Mouse (Mus musculus) lung, postnatal 14 days (tissue): ENCODE results near the gene Ranbp9.
A peak's percentile ranks its signal among the peaks of the same experiment; 100 is the strongest.
"Not testable (repeated sequence)": the region's sequence is repeated elsewhere in the genome, so short reads cannot be mapped to it uniquely, and the experiment has no call there.

Source experiments
- DNase-seq: peaks from one replicate; pipeline ENCODE4 v3.0.0; 2021

Gene Ranbp9

DNA sequence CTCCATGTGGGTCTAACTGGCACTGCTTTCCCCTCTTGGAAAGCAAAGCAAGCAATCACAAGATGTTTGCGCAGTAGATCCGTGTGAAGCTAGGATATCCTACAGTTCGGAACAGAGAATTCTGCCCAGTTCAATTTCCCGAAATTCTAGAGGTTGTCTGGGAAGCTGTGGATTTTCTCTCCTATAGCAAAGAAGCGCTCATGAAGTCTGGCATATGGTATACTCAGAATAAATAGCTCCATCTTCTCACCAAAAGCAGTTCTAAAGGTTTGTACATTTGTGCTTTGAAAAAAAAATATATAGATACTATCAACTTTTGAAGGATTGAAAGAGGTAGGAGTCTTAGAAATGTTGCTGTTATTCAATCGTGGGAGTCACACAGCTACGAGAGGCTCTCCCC lies 14.6 kb upstream of the Ranbp9 start:
- DNase-seq: no peak

DNA sequence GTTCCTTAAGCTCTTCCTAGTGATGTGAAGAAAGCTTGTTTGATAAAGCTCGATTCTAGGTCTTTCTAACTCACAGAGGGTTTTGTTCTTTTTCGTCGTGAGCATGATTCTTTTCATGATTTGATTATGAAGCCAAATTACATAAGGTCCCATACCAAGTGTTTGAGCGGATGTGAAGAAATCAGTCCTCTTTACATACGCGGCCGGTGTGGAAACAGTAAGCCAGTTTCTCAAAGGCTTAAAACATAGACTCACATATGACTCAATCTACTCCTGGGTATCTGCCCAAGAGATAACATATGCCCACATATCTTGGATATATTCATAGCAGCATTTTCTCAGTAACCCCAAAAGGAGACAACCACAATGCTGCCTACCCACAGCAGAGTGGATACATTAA lies 12.6 kb upstream of the Ranbp9 start:
- no peak for DNase-seq

DNA sequence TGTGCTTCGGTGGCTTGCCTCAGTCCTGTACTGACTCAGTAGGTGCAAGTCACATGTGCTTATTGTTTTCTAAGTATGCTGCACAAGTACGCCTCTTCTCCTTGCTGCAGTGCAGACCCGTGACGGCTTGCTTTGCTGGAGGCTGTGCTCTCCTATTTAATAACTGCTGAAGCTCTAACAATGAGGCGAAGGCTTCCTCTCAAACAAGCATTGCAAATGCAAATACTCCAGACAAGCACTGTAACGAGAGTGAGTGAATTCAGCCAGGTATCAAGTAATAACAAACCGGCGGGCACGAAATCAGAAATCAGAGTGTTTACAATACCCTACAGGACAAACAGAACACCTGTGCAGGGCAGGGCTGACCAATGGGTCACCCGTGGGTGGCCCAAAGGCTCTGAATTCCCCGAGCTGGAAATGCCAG lies 12.0 kb upstream of the Ranbp9 start:
- peak; percentile 11 for DNase-seq

DNA sequence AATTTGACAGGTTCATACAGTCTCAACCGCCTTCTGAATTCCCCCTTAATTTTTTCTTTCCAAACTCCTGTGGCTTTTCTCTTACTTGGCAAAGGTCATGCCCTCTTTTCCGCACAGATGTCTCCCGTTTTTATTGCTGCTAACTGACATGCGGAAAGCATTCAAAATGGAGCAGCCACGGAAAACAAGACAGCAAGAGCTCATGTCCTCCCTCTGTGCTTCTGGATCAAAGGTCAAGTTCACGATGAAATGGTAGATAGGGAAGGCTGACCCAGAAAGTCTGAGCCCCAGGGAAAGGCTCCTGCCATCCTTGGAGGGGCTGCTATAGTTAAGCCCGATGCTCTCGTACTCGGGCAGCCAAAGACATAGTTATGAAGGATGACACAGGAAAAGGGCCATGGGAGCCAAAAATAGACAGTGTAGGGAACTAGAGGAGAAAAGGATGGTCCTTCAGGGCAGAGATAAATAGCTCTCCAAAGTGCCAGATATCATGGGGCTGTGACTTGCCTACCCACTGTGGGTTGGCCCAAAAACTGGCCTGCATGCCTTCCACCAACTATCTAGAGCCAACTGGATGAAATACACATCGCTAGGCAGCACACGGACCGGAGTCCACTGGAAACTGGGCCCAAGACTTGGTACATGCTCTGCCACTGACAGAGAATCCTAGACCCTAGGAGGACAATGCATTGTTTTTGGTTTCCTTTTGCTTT lies 5.6 kb upstream of the Ranbp9 start:
- no peak for DNase-seq

DNA sequence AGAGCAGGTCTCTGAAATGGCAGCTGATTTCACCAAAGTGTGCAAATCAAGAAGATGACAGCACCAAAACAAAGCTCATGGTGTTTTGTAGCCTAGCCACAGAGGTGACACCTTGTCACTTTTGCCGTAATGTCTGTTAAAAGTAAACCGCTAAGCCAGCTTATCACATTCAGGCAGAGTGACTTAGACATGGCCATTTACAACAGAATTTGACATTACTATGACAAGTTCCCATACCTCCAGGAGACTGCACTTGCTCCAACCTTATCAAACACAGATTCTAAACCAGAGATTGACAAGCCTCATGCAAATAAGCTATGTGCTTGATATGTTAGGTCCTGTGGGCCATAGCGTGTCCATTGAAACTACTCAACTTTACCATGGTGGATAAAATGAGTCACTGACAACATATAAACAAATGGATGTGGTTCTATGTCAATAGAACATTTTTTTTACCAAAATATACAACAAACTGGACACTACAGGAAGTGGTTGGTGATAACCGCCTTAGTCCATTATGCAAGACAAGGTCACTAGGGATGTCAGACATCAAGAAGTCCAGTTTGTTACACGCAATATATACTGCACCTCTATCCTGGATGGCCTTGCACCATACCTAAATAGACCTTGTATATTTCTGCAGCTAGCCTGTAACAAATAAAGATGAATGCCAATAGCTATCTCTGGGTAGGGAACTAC lies 4.3 kb upstream of the Ranbp9 start:
- no peak for DNase-seq

DNA sequence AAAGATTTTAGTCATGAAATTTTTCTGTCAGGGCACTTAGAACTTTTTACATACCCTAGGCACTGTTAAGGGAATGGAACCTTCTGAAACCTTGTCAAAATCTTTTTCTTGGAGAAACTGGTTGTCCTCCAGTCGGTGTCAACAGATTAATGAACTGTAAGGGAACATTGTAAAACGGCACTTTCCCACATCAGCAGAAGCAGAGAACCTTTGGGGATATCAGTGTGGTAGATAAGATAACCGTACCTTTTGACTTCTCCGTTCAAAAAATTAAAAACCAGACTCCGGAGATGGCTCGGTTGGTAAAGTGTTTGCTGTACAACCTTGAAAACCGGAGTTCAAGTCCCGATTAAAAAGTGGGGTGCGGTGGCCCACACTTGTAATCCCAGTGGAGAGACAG lies 1.7 kb upstream of the Ranbp9 start:
- no peak for DNase-seq

DNA sequence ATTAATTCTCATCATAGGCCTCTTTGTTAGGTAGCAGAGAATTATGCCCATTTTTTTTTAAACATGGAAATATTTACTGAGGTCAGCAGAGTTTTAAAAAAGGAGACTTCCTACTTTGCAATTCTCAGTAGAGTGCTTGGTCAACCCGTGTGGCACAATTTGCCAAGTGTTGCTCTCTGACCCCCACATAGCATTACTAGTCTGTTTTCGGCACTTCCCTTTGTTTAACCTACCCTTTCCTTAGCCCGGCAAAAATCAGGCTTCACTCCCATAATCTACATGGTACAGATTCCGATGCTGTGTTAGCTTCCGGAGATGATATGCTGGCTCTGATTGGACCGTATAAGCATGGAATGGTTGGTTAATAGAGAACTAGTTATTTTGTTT lies 770 bp upstream of the Ranbp9 start:
- DNase-seq: peak; percentile 28

DNA sequence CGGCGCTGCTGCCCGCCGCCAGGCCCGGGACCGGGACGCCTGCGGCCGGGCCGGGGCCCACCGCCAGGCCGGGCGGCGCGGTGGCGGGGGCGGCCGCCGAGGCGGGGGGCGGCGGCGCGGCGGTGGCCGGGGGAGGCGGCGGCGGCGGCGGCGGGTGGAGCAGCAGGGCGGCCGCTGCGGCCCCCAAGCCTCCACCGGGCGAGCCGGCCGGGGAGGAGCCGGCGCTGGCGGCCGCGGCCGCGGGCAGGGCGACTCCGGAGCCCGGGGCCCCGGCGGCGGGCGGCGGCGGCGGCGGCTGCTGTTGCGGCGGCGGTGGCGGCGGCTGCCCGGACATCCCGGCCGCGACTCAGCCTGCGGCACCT lies 506 bp downstream of the Ranbp9 start:
- DNase-seq: no peak

DNA sequence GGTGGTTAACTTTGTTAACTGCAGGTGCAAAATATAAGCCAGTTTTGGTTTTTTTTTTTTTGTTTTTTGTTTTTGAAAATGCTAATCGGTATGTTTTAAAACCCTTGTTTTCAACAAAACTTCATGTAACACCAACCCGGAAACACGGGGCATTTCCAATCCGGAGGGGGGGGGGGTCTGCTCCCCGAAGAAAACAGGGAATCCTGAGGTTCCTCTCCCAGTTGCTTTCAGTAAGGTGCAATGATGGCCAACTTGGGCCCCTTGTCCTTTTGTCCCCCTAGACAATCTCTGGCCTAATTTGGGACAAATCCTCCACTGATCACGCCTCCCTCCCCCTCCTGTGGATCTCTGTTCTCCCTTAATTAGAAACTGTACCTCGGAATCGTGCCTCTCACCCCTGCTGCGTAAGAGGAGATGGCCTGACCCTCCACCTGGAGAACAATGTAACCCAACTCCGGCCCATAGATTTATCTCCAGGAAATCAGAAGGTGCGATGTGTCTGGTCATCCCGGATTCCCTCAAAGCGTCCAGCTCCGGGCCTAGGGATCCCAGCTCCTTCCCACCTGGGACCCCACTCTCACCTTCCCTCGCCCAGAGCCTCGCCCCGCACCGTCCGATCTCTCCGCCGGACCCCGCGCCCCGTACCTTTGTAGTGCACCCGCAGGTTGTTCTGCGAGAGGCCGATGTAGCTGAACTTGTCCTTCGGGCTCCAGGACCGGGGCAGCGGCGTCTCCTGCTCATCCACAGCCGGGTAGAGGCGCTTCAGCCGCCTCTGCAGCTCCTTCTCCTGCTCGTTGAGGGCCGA lies 1.1 kb downstream of the Ranbp9 start:
- peak; percentile 29 for DNase-seq

DNA sequence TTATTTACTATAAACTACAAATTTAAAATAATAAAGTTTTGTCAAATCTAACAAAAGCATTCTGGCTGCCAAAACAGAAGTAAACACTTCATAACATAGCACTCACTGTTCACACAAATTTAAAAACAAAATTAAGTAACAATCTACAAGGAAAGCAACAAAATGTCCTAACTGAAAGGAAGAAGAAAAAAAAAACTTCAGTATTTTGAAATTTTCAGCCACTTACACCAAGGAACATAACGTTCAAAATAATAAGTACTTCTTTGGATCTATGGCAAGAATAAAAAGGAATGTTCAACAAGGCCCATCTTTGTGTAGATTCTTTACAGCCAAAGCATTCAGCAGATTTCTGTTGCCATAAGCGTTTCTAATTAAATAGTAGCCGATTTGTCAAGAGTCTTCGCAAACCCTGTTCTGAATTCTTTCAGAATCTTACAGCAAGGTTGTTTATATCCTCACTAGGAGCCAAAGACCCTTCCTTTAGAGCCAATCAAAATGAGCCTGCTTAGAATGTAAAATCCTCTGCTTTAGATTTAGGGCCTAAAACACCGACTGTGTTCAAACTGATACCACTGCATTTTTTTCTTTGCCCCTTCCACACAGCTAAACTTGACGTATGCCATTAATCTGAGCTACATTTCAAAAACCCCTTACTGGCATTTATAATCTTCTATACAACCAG lies 1.9 kb downstream of the Ranbp9 start:
- DNase-seq: no peak

DNA sequence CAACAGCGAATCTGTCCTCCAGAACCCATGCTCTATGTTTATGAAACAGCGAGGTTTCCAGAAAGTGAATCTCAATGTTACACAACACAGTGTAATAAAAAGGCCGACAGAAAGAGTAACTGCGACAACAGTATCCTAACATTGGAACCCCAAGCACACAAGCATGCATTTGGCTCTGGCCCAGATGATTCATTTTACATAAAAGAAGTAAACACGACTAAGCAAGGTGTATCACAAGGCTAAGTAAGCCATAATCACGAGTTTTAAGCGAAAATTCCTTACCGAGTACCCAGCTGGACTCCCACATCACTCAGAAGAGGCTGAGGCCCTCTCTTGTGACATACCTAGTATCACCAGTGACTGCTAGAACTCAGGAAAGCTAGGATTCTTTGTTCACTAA lies 2.5 kb downstream of the Ranbp9 start:
- peak; percentile 32 for DNase-seq

DNA sequence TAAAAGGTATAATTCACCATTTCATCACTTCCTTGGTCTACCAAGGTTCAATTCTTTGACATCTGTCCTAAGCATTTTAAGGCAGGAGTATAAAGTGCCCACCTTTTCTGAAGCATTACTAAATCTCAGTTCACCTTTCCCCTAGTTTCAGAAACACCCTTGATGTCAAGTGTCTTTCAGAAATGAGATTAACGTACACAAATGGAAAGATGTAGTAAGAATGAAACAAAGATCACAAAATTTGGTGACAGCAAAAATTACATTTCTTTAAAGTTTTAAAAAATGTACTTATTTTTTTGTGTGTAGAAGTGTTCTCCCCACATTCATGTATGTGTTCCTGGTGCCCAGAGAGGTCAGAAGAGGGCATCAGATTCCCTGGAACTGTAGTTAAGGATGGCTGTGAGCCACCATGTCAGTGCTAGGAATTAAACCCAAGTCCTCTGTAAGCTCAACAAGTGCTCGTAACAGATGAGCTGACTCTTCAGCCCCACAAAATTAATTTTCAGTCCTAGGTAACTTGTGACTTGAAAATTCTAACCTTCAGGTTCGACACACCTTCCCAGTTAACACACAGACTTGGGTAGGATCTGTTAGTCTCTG lies 3.9 kb downstream of the Ranbp9 start:
- no peak for DNase-seq

DNA sequence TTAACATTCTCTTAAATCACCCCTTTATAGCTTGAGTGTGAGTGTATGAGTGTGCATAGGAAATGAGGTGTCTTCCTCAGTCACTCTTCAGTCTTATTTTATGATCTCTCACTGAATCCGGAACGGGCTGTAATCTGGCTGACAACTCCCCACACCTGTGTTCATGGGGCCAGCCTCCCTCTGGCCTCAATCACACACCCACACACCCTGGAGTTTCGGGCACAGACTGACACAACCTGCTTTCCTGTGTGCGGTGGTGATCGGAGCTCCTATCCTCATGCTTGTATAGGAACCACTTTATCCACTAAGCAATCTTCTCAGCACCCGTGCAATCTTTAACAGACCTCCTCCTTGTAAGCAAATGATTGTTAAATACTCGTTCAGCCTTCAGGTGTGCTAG lies 4.9 kb downstream of the Ranbp9 start:
- no peak for DNase-seq

DNA sequence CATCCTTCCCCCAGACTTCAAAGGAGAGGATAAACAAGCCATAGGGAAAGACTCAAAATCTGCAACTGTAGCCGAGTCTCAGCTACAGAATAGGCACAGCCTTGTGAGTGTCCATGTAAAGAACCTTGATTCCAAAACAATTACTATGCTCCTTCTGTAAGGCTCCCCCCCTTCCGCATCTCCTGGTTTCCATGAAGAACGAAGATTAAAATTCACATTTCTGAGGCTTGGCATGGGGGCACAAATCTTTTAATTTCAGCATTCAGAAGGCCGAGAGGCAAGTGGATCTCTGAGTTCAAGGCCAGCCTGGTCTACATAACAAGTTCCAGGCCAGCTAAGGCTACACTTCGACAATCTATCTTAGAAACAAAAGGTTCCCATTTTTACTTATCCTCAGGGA lies 6.4 kb downstream of the Ranbp9 start:
- no peak for DNase-seq

DNA sequence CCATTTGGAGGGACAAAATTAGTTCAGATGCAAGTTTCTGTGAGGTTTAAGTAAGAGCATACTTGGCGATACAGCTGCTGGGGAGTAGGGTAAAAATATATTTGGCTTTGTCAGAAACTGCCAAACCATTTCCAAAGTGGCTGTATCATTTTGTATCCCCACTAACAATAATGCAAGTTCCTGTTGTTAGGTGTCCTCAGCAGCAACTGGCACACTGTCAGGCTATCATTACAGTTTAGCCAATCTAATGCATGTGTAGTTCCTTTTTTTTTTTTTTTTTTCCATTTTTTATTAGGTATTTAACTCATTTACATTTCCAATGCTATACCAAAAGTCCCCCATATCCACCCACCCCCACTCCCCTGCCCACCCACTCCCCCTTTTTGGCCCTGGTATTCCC lies 9.2 kb downstream of the Ranbp9 start:
- DNase-seq: not testable (repeated sequence)

DNA sequence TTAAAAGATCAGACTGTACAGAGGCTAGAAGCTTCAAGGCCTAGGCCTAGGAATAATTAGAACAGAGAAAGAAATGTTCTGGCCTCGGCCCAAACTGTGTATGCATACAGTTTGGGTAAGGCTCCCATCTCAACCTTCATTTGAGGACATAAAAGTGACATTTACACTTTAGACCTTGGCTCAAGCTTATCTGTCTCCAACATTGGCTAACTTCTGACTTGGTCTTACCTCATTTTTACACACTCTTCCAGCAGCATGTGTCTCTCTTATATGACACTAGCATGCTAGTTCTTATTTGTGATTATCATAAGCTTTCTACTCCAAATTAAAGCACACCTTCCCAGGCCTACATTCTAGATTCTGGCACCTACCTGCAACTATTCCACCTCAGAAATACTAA lies 11.5 kb downstream of the Ranbp9 start:
- no peak for DNase-seq

DNA sequence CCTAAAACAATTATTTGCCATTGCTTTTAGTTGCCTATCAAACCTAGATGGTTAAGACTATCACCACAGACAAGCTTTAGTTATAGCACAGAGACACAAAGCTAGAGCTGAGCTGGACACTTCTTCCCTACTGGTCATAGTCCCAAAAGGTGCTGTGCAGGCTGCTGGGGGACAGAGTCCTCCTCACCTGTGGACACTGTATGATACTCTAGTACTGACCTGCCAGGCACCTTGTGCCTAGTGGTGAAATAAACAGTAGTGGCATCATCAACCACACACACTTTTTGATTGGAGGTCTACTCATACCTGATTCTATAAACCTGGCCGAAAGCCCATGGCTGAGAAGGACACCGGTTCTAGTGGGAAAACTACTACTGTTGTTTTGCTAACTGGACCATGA lies 16.5 kb downstream of the Ranbp9 start:
- no peak for DNase-seq

DNA sequence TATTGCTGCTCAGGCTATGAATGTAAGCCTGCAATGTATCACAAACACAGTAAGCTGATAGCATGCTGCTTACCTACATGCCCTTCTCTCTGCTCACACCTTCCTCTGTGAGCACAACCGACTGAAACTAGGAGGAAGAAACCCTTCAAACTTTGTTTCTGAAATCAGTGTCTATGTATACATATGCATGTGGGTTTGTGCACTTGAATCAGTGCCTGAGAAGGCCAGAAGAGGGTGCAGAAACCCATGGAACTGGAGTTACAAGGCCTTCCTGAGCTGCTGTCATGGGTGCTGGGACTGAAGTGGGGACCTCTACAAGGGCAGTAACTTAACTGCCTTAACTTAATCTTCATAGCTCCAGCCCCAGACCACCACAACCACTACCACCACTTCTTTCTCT lies 23.9 kb downstream of the Ranbp9 start:
- DNase-seq: no peak

DNA sequence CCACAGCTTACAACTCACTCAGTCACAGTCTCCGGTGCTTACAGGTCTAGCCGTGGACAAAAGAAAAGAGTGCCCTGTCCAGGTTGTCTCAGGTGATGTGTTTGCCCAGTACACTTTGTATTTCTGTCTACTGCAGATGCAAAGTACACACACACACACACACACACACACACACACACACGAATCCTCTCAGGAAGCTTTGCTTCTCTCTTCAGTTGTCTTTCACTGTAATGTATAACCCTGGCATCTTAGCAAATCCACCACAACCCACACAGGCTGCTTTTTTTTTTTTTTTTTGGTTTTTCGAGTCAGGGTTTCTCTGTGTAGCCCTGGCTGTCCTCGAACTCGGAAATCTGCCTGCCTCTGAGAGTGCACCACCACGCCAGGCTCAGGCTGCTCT lies 26.7 kb downstream of the Ranbp9 start:
- no peak for DNase-seq

DNA sequence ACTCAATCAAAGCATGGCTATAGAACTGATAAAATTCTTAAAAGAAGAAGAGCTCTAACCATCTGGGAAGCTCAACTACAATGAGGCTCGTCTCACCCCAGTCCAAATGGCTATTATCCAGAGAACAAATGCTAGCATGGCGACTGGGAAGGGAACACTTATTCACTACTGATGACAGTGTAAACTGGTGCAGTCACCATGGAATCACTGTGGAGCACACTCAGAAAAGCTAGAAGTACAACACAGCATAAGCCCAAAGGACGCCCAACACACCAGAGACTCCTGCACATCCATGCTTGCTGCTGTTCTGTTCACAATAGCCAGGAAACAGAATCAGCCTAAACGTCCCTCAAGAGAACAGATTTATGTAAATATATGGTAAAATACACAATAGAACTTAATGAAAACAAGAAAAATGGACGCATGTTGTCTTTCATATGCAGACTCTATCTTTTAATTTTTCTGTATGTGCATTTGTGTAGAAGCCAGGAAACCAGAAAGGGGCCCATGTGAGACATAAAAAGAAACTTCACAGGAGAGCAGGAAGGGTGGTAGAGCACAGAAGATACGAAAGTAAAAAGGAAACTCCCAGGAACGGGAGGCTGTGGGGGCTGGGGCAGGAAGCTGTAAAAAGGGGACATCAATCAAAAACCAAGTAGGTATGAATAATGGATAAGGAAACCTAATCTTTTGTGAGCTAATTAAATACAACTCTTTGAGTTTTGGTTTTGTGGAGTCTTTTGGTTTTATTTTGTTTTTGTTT lies 28.1 kb downstream of the Ranbp9 start:
- no peak for DNase-seq

DNA sequence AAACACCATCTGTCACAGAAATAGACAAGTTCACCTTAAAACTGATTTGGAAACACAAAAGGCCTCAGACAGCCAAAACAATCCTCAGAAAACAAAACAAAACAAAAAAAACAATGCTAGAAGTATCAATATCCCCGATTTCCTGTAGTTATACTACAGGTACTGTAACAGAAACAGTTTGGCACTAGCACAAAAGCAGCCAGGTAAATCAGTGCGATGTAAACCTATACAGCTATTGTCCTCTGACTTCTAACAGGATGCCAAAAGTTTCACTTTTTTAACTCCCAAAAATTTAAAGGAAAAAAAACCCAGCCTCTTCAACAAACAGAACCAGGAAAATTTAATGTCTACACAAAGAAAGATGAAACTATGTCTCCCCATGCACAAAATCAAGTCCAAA lies 28.9 kb downstream of the Ranbp9 start:
- no peak for DNase-seq

DNA sequence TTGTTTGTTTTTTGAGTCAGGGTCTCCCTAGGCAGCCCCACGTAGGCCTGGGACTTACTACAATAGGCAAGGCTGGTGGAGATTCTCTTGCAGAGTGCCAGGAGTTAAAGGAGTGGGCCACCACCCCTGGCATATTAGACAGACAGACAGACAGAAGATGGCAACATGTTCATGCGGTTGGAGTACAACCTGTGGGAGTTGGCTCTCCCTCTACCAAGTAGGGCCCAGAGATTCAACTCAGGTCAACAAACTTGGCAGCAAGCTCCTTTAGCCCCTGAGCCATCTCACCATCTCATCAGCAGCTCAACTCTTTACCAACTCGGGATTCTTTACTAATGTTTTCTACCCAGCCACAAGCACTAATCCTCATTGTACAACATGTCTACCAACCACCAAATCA lies 30.4 kb downstream of the Ranbp9 start:
- no peak for DNase-seq
